Mouse (Mus musculus) olfactory bulb, adult 2 months (tissue): ENCODE data around the gene Slc15a1.

Experiments used
- CTCF ChIP-seq: fragments of 200-500 bp; IDR thresholded peaks from 2 replicates; pipeline ENCODE4 v1.5.1; 2012; ENCODE audit warnings: low read depth, mild to moderate bottlenecking, low read length, moderate library complexity; ENCODE audit not compliant: insufficient read depth
- POLR2A ChIP-seq: fragments of 200-500 bp; IDR thresholded peaks from 2 replicates; pipeline ENCODE4 v1.6.1; 2012; ENCODE audit warnings: mild to moderate bottlenecking, low read depth, low read length, moderate library complexity; ENCODE audit not compliant: insufficient read depth

DNA sequence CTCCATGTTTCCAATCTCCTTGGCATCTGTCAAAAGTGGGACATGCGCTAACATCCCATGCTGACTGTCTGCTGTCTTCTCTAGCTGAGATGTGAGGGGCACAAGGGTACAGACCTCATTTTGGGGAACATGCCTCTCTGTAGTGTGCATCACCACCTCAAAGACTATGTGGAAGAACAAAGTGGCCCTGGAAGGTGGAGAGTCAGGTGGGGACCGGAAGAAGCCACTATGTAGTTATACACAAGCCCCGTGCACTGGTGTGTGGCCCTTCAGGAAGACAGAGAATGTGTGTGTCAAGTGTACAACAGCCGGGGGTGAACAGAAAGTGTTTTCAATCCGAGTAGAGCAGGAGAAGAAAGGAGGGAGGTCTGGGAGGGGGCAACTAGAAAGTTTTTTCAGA is 47.5 kb upstream of the Slc15a1 start:
- no peak for TF ChIP-seq CTCF
- no peak for TF ChIP-seq POLR2A
